Mouse (Mus musculus): Measurements from ENCODE around the gene Osbpl5.

- TF ChIP-seq CTCF (IDR thresholded peaks at IDR 0.05) (no peak), EP300 (IDR thresholded peaks at IDR 0.05) (no peak)
Measured at GRCm38 (mm10) chr7:143692746-143693510, 63.9 kb downstream of the Osbpl5 start.

Data from lung, postnatal 0 days (tissue).